Mouse (Mus musculus) stomach, embryonic 16.5 days (tissue): ENCODE measurements around the gene Mcm10. TPM values are rescaled to one million over a fixed set of nuclear protein-coding genes. Genes with fewer than 3 reads are reported as not detected.

Source experiments
- polyA plus RNA-seq: library from polyadenylated mRNA; unstranded; fragments of >200 nt; fragmentation: Nextera tagmentation; extraction: Ambion mirVana; gene quantifications from 2 replicates; pipeline ENCODE4 v1.2.1, GENCODE M21; 2015

The Mcm10 gene
- polyA plus RNA-seq, 1 experiment from 2014 or later = 25.1 TPM

Other genes with a start within 250 kb of the Mcm10 start
- 50.2 and 53.0 TPM in 2 replicates for gene Sephs1, start 131.2 kb downstream of the Mcm10 start, polyA plus RNA-seq
- 82.6 and 86.8 TPM in 2 replicates for gene Phyh, start 93.8 kb downstream of the Mcm10 start, polyA plus RNA-seq
- not detected in 2 replicates for gene Ucma, start 36.7 kb downstream of the Mcm10 start, polyA plus RNA-seq
- gene Optn, start 51.3 kb upstream of the Mcm10 start, polyA plus RNA-seq = 17.6 and 18.6 TPM in 2 replicates
- gene Ccdc3, start 125.0 kb upstream of the Mcm10 start, polyA plus RNA-seq = 20.7 and 21.2 TPM in 2 replicates